Mouse (Mus musculus) central nervous system, embryonic 18 days (tissue): Measurements from ENCODE around the gene Flna. TPM values are rescaled to one million over a fixed set of nuclear protein-coding genes. Genes with fewer than 3 reads are reported as not detected.

Source experiments
- polyA plus RNA-seq: library from polyadenylated mRNA; depleted of rRNA; stranded (reverse); fragments of >200 nt; gene quantifications from 2 replicates; pipeline ENCODE4 v1.2.3, GENCODE M21; 2012; rRNA removed

Gene Flna
- polyA plus RNA-seq, result 492 and 527 TPM in 2 replicates

GRCm38 (mm10) chrX:74249615-74250014 lies at the start of gene Flna:
Flna (minus strand) TSS chrX:74249820.

GRCm38 (mm10) chrX:74296538-74297448 lies 47.2 kb upstream of the Flna start, which contains the start of gene Atp6ap1:
Atp6ap1 (plus strand) TSS chrX:74297097.

GRCm38 (mm10) chrX:74281732-74282394 lies 32.2 kb upstream of the Flna start, which contains the start of the genes Taz and Dnase1l1:
Taz (plus strand) TSS chrX:74281912.
Dnase1l1 (minus strand) TSS chrX:74282337.

GRCm38 (mm10) chrX:74270062-74270901 lies 20.7 kb upstream of the Flna start, which contains the start of gene Rpl10:
Rpl10 (plus strand) TSS chrX:74270812.

GRCm38 (mm10) chrX:74254153-74254887 lies 4.7 kb upstream of the Flna start, which contains the start of gene Emd:
Emd (plus strand) TSS chrX:74254687.

GRCm38 (mm10) chrX:74176959-74177358 lies 72.7 kb downstream of the Flna start, which contains the start of gene Tktl1:
Tktl1 (plus strand) TSS chrX:74177259.

Other genes starting within 250 kb of the Flna start
- gene Irak1, start 225.9 kb downstream of the Flna start, polyA plus RNA-seq, result 64.0 and 65.2 TPM in 2 replicates
- 0.06 TPM in 1 of 2 replicates, not detected in the other for gene Opn1mw, start 122.4 kb downstream of the Flna start, polyA plus RNA-seq
- gene Mecp2, start 114.5 kb downstream of the Flna start, polyA plus RNA-seq, result 26.2 and 26.9 TPM in 2 replicates
- gene Tex28, start 82.0 kb downstream of the Flna start, polyA plus RNA-seq, result not detected in 2 replicates
- not detected in 2 replicates for gene Tktl1, start 72.6 kb downstream of the Flna start, polyA plus RNA-seq
- gene Emd, start 4.9 kb upstream of the Flna start, polyA plus RNA-seq, result 66.2 and 73.5 TPM in 2 replicates
- gene Rpl10, start 21.0 kb upstream of the Flna start, polyA plus RNA-seq, result 1,738 and 1,782 TPM in 2 replicates
- gene Taz, start 32.1 kb upstream of the Flna start, polyA plus RNA-seq, result 90.8 and 91.9 TPM in 2 replicates
- 5.3 and 5.5 TPM in 2 replicates for gene Dnase1l1, start 32.5 kb upstream of the Flna start, polyA plus RNA-seq
- 420 and 430 TPM in 2 replicates for gene Atp6ap1, start 47.3 kb upstream of the Flna start, polyA plus RNA-seq
- gene Gdi1, start 55.2 kb upstream of the Flna start, polyA plus RNA-seq, result 1,224 and 1,398 TPM in 2 replicates
- gene Fam50a, start 63.2 kb upstream of the Flna start, polyA plus RNA-seq, result 49.5 and 51.9 TPM in 2 replicates
- gene Plxna3, start 79.2 kb upstream of the Flna start, polyA plus RNA-seq, result 250 and 260 TPM in 2 replicates
- gene Lage3, start 103.8 kb upstream of the Flna start, polyA plus RNA-seq, result 77.0 and 82.1 TPM in 2 replicates
- 61.5 and 64.5 TPM in 2 replicates for gene Ubl4a, start 123.4 kb upstream of the Flna start, polyA plus RNA-seq
- 6.4 and 6.6 TPM in 2 replicates for gene Slc10a3, start 123.5 kb upstream of the Flna start, polyA plus RNA-seq
- 30.3 and 32.6 TPM in 2 replicates for gene Fam3a, start 143.5 kb upstream of the Flna start, polyA plus RNA-seq
- gene Ikbkg, start 143.5 kb upstream of the Flna start, polyA plus RNA-seq, result 15.4 and 16.3 TPM in 2 replicates
- gene G6pdx, start 179.4 kb upstream of the Flna start, polyA plus RNA-seq, result 45.8 and 47.6 TPM in 2 replicates
- gene Gm6880, start 231.6 kb upstream of the Flna start, polyA plus RNA-seq, result not detected in 2 replicates